Mouse (Mus musculus) monocyte, adult 5-6 weeks (primary cell): Measurements from ENCODE around the gene Ndufa13. TPM values are rescaled to one million over a fixed set of nuclear protein-coding genes. Genes with fewer than 3 reads are reported as not detected.

Experiments used
- ATAC-seq: fragments of 153-309, 156-312 bp; replicated peaks from 2 replicates; pipeline ENCODE4 v1.8.0; 2017; ENCODE audit warnings: mild to moderate bottlenecking; ENCODE audit not compliant: low TSS enrichment, insufficient number of reproducible peaks, severe bottlenecking, poor library complexity, low FRiP score
- total RNA-seq: library from RNA; stranded (forward); fragments of 200-1000, 200-491, 200-594 nt; gene quantifications from 3 replicates; pipeline ENCODE4 v1.2.3, GENCODE M21; 2017

The Ndufa13 gene
- total RNA-seq, 1 experiment from 2014 or later: 131 TPM

DNA sequence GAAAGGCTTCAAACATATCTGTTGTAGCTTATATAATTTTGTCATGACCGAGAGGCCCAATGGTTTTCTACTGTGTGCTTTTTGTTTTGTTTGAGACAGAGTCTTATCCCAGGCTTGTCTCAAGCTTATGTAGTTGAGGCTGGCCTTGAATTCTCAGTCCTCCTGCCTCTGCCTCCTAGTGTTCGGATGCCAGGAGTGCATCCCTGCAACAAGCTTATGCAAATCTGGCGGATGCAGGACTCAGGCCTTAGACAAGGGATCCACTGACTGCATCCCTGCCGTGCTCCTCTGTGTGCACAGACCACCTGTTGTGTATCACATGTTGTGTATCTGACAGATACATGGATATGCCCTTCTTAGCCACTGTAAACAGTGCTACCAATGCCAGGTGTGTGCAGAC lies 41.6 kb downstream of the Ndufa13 start:
- ATAC-seq: no peak

DNA sequence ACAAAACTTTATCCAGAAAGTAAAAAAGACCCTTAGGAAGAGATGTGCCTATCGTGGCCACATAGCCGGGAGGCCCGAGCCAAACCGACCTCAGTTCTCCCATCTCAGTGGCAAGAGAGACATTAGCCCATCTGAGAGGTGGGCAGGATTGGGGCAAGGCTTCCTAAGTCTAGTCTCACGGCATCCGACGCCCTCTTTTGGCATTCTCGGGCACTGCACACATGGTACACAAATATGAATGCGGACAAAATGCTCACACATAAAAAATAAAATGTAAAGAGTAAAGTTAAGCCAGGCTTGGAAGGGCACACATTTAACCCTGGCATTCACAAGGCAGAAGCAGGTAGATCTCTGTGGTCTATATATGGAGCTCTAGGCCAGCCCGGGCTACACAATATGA lies 48.5 kb downstream of the Ndufa13 start:
- ATAC-seq: no peak

DNA sequence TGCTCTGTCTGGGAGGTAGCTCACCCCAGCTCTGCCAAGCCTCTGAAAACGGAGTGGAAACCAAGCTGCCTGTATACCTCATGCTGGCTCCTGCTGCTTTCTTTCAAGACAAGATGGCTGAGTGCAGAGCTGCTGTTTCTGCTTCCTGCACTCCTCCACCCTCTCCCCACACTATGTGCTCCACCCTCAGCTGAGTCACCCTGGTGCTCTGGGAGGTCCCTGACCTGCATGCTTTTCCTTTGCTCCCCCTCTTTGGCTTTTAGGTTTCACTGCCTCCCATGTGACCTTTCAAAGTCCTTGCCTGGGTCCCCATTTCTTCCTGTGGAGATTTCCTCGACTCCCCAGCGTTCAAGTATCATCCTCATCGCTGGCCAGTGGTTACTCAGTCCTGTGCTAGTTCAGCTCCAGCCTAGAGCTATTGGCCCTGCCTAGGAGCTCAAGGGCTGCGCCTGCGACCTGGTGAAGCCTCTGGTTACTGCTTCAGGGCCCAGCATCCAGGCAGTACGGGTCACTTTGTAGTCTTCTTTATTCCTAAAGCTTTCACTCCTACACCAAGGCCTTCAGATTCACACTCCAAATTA lies 51.3 kb downstream of the Ndufa13 start:
- no peak for ATAC-seq

DNA sequence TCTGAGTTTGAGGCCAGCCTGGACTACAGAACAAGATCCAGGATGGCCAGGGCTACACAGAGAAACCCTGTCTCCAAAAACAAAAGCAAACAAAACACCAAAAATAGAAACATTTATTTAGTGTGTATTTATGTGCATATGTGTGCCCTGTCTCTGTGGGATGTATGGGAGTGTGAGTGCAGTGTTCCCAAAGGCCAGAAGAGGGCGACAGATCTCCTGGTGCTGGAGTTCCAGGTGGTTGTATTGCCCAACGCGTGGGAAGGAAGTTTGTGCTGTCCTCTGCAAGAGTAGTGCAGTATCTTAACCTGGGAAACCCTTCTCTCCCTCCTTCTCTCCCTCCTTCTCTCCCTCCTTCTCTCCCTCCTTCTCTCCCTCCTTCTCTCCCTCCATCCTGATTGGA lies 52.5 kb downstream of the Ndufa13 start:
- ATAC-seq: no peak; the same call in 1 of the 2 replicates

DNA sequence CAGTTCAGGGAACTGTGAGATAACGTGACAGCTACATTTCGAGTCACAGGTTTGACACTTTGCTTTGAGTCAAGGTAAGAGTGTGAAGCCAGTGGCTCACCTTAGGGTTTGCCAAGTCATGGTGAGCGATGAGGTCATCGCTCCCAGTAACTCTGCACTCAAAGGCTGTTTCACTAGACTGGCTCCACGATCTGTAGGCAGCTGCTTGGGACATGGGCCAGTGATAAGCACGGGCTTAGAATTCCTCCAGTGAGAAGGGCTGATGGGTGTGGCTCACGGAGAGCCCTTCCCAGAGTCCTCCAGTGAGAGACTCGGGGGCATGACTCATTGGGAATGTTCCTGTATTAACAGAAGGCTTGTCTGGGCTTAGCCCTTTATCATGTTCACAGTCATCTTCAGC lies 53.4 kb downstream of the Ndufa13 start:
- no peak for ATAC-seq

DNA sequence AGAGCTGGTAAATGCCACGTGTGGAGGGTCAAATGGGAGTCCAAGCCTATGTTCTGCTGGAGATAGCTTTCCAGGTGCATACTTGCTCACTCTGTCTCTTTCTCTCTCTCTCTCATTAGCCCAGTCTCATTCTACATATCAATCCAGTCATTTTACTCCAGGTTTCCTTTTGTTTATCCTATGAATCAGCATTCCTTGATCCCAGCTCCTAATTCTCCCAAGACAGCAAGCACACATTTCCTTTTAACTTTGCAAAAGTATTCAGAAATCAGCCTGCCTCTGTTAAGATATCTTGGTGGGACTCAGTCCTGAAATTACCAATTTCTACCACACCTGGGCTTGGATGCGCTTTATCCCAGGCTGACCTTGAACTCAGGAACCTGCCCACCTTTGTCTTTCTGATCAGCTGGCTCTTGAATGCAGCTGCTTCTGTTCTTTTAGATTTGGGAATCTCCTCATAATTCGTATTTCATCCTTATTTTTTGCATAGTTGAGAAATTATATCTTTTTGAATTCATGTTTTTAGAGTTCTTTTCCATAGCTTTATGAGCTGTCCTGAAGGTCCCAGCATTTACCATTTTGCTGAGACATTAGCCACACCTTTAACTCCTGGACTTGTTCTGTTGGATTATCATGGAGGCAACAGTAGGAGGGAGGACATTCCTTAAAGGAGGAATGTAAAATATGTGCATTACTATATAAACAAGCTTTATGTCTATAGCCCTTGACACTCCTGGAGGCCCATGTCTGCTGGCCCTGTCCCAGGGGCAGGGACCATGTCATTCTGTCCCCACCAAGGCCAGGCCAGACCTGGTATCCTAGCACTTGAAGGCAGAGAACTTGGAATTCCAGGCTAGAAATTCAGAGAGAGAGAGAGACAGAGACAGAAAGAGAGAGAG lies 54.9 kb downstream of the Ndufa13 start:
- no peak for ATAC-seq

Other genes starting within 250 kb of the Ndufa13 start
- gene Zfp964, start 248.1 kb downstream of the Ndufa13 start, total RNA-seq: 0.10 to 0.32 TPM in 2 of 3 replicates, not detected in the other
- 68.4 to 82.0 TPM (median 80.1 TPM) in 3 replicates for gene Zfp869, start 191.8 kb downstream of the Ndufa13 start, total RNA-seq
- 6.5 to 9.4 TPM (median 7.6 TPM) in 3 replicates for gene Zfp963, start 152.6 kb downstream of the Ndufa13 start, total RNA-seq
- not detected in 3 replicates for gene Gm20422, start 127.7 kb downstream of the Ndufa13 start, total RNA-seq
- gene Atp13a1, start 111.4 kb downstream of the Ndufa13 start, total RNA-seq: 10.5 to 25.2 TPM (median 16.7 TPM) in 3 replicates
- 28.2 to 42.8 TPM (median 32.0 TPM) in 3 replicates for gene Zfp866, start 111.4 kb downstream of the Ndufa13 start, total RNA-seq
- 112 to 186 TPM (median 157 TPM) in 3 replicates for gene Gmip, start 93.9 kb downstream of the Ndufa13 start, total RNA-seq
- gene Lpar2, start 80.1 kb downstream of the Ndufa13 start, total RNA-seq: 0.11 to 2.0 TPM (median 0.48 TPM) in 3 replicates
- 4.5 to 11.8 TPM (median 9.7 TPM) in 3 replicates for gene Pbx4, start 70.1 kb downstream of the Ndufa13 start, total RNA-seq
- gene Cilp2, start 14.9 kb downstream of the Ndufa13 start, total RNA-seq: not detected in 3 replicates
- 0.95 to 1.6 TPM (median 1.1 TPM) in 3 replicates for gene Tssk6, start 374 bp downstream of the Ndufa13 start, total RNA-seq
- gene Yjefn3, start 154 bp upstream of the Ndufa13 start, total RNA-seq: not detected in 3 replicates
- gene Gatad2a, start 93.8 kb upstream of the Ndufa13 start, total RNA-seq: 65.6 to 93.7 TPM (median 68.3 TPM) in 3 replicates
- gene Mau2, start 140.2 kb upstream of the Ndufa13 start, total RNA-seq: 58.1 to 68.4 TPM (median 66.0 TPM) in 3 replicates
- 32.1 to 49.3 TPM (median 38.7 TPM) in 3 replicates for gene Sugp1, start 140.3 kb upstream of the Ndufa13 start, total RNA-seq
- 3.2 to 3.9 TPM in 2 of 3 replicates, not detected in the other for gene Tm6sf2, start 170.4 kb upstream of the Ndufa13 start, total RNA-seq
- not detected in 3 replicates for gene Hapln4, start 180.9 kb upstream of the Ndufa13 start, total RNA-seq
- gene Ncan, start 218.3 kb upstream of the Ndufa13 start, total RNA-seq: not detected in 3 replicates
- 6.0 to 12.0 TPM (median 11.1 TPM) in 3 replicates for gene Nr2c2ap, start 228.8 kb upstream of the Ndufa13 start, total RNA-seq
- gene Rfxank, start 236.6 kb upstream of the Ndufa13 start, total RNA-seq: 12.5 to 17.9 TPM (median 17.8 TPM) in 3 replicates
- 60.6 to 63.2 TPM (median 61.3 TPM) in 3 replicates for gene Borcs8, start 236.9 kb upstream of the Ndufa13 start, total RNA-seq
- 0.78 to 1.5 TPM in 2 of 3 replicates, not detected in the other for gene Mef2b, start 237.2 kb upstream of the Ndufa13 start, total RNA-seq